Mouse (Mus musculus) layer of hippocampus, adult 6 months (tissue): ENCODE measurements around the gene Tmem116. TPM values are rescaled to one million over a fixed set of nuclear protein-coding genes. Genes with fewer than 3 reads are reported as not detected.

Source experiments
- long read RNA-seq, 2 experiments: library from polyadenylated mRNA; unstranded; transcript quantifications; one replicate each; pipeline ENCODE4 v2.0.0; 2019 to 2020
- polyA plus RNA-seq: library from polyadenylated mRNA; unstranded; fragments of <200 nt; fragmentation: Nextera tagmentation; gene quantifications from 2 replicates; pipeline ENCODE4 v1.2.3, GENCODE M21; 2021

Gene Tmem116
- 8.3 and 9.3 TPM in 2 replicates for polyA plus RNA-seq
- long read RNA-seq, experiment 1, partial matches to known transcripts = 2 of 9 reads
- long read RNA-seq, experiment 1, other reads (novel, unspliced or antisense) = 7 of 9 reads
- long read RNA-seq, experiment 2, partial matches to known transcripts = 3 of 11 reads
- long read RNA-seq, experiment 2, other reads (novel, unspliced or antisense) = 8 of 11 reads

GRCm38 (mm10) chr5:121451644-121452025 lies at the start of gene Tmem116:
Gene Tmem116 (plus strand): TSS chr5:121451893.

GRCm38 (mm10) chr5:121452026-121452869 lies 555 bp downstream of the Tmem116 start, which contains the start of gene Erp29:
Gene Erp29 (minus strand): TSS chr5:121452506.

GRCm38 (mm10) chr5:121503231-121503630 lies 51.5 kb downstream of the Tmem116 start, which contains the start of gene Adam1b:
Gene Adam1b (minus strand): TSS chr5:121503435.

GRCm38 (mm10) chr5:121544910-121545792 lies 93.5 kb downstream of the Tmem116 start, which contains the start of the genes Adam1a and Gm42878:
Gene Adam1a (minus strand): TSS chr5:121545482.
Gene Gm42878 (minus strand): TSS chr5:121545482.

GRCm38 (mm10) chr5:121545793-121546529 lies 94.3 kb downstream of the Tmem116 start, which contains the start of gene Mapkapk5:
Gene Mapkapk5 (minus strand): TSS chr5:121545905.

Other genes starting within 250 kb of the Tmem116 start
- 935 and 955 TPM in 2 replicates for gene Rpl6, start 247.4 kb upstream of the Tmem116 start, polyA plus RNA-seq
- 28.4 and 30.4 TPM in 2 replicates for gene Hectd4, start 231.7 kb upstream of the Tmem116 start, polyA plus RNA-seq
- gene Trafd1, start 66.3 kb upstream of the Tmem116 start, polyA plus RNA-seq = 41.6 and 42.5 TPM in 2 replicates
- 35.1 and 36.1 TPM in 2 replicates for gene Naa25, start 54.0 kb upstream of the Tmem116 start, polyA plus RNA-seq
- 157 and 184 TPM in 2 replicates for gene Erp29, start 613 bp downstream of the Tmem116 start, polyA plus RNA-seq
- gene Adam1b, start 51.5 kb downstream of the Tmem116 start, polyA plus RNA-seq = not detected in 2 replicates
- 0.18 and 0.24 TPM in 2 replicates for gene Adam1a, start 93.6 kb downstream of the Tmem116 start, polyA plus RNA-seq
- gene Gm42878, start 93.6 kb downstream of the Tmem116 start, polyA plus RNA-seq = not detected in 2 replicates
- 10.5 and 10.8 TPM in 2 replicates for gene Mapkapk5, start 94.0 kb downstream of the Tmem116 start, polyA plus RNA-seq
- gene Aldh2, start 141.9 kb downstream of the Tmem116 start, polyA plus RNA-seq = 87.9 and 114 TPM in 2 replicates
- gene Acad12, start 167.0 kb downstream of the Tmem116 start, polyA plus RNA-seq = 1.8 and 2.0 TPM in 2 replicates
- 0.98 and 1.7 TPM in 2 replicates for gene Acad10, start 208.6 kb downstream of the Tmem116 start, polyA plus RNA-seq
- 25.7 and 28.0 TPM in 2 replicates for gene Brap, start 208.7 kb downstream of the Tmem116 start, polyA plus RNA-seq